Mouse (Mus musculus): ENCODE measurements around the gene Lpar2. TPM values are rescaled to one million over a fixed set of nuclear protein-coding genes. Genes with fewer than 3 reads are reported as not detected.
A peak's percentile ranks its signal among the peaks of the same experiment; 100 is the strongest.

Lpar2 gene
- total RNA-seq (2021): under 1 TPM; 0.37 to 0.57 TPM

DNA sequence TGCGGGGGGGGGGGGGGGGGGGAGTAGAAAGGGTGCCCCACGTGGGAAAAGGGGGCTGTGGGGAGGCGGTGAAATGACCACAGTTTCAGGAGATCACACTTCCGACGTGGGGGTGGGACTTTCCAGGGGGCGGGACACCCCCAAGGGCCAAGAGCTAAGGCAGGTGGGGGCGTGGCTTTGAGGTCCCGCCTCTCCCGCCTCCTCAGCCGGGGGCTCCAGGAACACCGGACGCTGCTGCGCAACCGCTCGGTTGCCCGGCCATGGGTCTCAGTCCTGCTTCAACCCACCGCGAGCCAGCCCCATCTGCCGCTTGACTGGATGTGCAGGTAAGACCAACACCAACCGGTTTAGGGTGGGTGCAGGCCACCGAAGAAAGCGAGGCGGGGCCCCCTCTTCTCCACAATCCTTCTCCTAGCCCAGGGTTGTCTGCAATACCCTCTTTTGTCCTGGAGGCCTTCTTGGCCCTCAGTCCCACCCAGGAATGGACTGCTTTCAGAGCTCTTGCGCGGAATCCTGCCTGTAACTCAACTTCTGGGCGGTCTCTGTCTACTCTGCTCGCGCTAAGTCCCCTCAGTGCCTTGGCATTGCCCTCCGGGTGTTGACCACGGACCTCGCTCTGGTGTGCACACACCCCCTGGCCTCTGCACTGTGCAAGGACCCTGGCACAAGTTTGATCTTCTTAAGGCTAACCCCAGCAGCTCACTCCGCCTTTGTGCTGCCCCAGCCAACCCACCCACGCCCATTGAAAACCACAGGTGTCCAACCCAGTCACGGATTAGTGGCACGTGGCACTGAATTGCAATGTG is at the start of gene Lpar2:
TSS of gene Lpar2 (plus strand) at position 44 of the 806 bp plus-strand sequence.
- intact Hi-C loops (cut with DNase I): no loop called here
- peak in 1 of 2 experiments; percentile 28 for DNase-seq (ENCODE audit: low spot score in 2 of 2)

DNA sequence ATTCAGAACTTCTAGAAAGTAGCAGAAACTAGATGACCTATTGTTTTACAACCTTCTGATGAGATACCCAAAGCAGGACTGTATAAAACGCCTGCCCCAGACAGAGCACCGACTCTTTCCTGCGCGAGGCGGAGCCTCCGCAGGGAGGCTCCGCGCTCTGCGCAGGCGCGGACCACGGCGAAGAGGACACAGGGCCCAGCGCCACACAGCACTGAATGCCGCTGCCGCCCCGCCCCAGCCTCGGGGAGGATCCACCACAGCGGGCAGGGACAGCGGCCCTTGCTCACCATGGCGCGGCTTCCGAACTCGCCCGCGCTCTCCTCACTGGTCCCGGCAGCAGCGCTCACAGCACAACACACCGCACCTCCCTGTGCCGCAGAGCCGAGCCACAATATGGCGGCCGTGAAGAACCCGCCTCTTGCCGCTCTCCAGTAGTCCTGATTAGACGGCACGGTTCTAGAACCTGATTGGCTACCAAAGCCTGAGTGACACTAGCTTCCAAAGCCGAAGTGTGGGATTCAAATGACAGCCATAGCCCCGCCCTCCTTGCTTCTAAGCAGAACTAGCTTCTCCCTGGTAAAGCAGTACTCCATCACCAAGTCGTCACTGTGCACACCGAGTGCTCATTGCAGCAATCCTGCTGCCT is 47.6 kb upstream of the Lpar2 start, which contains the start of gene Gm20422:
TSS of gene Gm20422 (minus strand) at position 384 of the 646 bp plus-strand sequence.
- intact Hi-C loops (cut with DNase I): no loop called here
- peak; percentile 91 for DNase-seq (ENCODE audit: low spot score in 2 of 2)

DNA sequence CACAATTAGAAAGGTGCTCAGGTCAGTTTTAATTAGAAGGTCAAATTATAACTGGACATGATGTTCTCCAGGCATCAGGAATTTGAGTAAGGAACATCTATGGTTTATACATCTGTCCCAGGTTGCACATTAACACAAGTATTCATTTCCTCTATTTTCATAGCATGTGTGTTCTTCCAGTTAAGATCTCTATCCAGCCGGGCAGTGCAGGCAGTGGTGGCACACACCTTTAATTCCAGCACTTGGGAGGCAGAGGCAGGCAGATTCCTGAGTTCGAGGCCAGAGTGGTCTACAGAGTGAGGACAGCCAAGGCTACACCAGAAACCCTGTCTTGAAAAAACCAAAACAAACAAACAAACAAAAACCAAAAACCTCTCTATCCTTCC is 47.1 kb upstream of the Lpar2 start:
- intact Hi-C loops (cut with DNase I): no loop called here
- no peak for DNase-seq (ENCODE audit: low spot score in 2 of 2)

DNA sequence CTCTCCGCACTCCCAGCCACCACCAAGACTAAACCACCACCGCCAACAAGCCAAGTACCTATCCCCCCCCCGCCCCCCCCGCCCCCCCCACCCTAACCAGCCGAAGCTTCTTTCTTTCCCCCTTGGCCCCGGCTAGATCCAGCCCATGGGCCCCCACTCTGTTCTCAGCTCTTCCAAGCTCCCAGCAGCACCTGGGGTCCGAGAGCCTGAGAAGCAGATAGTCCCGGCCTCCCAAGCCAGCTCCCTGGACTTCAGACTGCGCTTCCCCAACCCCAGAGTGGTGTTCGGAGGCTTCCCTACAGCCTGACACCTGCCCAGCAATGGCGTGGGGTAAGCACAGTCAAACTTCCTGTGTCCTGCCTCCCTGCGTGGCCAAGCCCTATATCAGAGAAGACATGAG is 45.1 kb upstream of the Lpar2 start:
- intact Hi-C loops (cut with DNase I): no loop called here
- DNase-seq (ENCODE audit: low spot score in 2 of 2): no peak

DNA sequence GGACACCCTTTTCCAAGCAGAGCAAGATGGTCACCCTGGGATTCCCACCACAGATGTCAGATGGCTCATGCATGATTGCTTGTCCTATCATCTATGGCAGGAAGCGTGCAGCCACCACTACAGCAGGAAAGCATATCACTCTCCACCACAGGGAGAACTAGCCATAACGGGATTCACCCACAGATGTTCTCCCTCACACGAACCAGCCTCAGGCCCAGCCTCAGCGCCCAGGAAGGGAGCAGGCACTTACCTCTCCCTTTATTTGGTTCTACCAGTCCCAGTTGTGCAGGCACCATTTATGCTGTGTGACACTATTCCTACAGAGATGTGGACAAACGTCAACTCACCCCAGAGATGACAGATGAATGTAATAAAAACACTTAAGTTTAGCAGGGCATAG is 33.1 kb upstream of the Lpar2 start:
- no peak for DNase-seq (ENCODE audit: low spot score in 2 of 2)
- intact Hi-C loops (cut with DNase I): no loop called here

DNA sequence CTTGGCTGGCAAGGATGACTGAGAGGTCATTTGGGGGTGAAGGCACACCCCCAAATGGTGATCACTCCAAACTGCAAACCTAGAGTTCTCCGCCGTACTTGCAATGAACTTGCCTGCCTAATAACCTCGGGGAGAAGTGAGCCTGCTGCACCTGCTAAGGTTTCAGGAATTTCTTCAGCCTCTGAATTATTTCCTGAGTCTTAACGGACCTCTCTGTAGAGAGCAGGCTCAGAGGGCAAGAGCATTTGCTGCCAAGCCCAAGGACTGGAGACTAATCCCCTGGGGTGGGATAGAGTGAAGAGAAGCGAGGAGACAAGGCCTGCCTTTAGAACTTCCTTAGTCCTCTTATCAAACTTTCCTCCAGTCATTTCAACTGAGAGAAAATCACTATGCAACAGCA is 32.5 kb upstream of the Lpar2 start:
- no peak for DNase-seq (ENCODE audit: low spot score in 2 of 2)
- intact Hi-C loops (cut with DNase I): no loop called here

DNA sequence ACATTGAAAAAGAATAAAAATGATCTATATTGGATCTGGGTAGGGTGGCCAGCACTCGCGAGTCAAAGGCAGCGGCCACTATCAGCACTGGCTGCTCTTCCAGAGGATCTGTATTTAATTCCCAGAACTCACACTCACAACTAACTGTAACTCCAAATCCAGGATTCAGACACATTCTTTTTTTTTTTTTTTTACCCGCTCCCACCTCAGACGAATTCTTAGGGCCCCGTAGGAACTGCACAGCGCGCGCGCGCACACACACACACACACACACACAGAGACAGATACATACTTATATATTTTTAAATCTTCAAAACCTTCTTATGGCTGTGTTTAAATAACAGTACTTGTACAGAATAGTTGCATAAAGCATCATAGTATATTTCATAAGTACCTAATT is 31.9 kb upstream of the Lpar2 start:
- DNase-seq (ENCODE audit: low spot score in 2 of 2): no peak
- intact Hi-C loops (cut with DNase I): no loop called here

DNA sequence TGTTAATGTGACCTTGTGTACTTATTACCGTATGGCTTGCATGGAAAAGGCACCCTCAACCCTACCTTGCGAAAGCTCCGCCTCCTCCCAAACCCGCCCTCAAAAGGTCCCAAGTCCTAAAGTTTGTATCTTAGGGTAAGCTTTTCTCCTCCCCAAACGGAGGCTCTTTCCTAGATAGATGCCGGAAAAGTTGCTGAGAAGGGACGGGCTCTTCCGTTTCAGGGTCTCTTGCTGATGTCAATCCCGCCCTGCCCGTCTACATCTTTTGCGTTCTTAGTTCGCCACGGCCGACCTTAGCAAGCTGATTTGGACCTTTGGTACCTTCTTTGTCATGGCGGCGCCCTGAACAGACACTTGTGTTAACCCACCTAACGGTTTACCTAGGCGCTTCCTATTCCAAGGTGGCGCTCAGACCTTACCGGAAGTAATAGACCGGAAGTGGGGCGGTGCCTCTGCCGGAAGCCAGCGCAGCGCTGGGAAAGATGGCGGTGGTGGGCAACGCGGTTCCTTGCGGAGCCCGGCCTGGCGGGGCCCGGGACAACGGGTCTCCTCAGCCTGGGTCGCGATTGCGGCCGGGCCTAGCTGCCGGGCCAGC is 31.4 kb upstream of the Lpar2 start, which contains the start of the genes Atp13a1 and Zfp866:
TSS of gene Atp13a1 (plus strand) at position 391 of the 595 bp plus-strand sequence.
TSS of gene Zfp866 (minus strand) at position 406 of the 595 bp plus-strand sequence.
- peak; percentile 89 to 90 for DNase-seq (ENCODE audit: low spot score in 2 of 2)
- intact Hi-C loops (cut with DNase I): no loop called here

DNA sequence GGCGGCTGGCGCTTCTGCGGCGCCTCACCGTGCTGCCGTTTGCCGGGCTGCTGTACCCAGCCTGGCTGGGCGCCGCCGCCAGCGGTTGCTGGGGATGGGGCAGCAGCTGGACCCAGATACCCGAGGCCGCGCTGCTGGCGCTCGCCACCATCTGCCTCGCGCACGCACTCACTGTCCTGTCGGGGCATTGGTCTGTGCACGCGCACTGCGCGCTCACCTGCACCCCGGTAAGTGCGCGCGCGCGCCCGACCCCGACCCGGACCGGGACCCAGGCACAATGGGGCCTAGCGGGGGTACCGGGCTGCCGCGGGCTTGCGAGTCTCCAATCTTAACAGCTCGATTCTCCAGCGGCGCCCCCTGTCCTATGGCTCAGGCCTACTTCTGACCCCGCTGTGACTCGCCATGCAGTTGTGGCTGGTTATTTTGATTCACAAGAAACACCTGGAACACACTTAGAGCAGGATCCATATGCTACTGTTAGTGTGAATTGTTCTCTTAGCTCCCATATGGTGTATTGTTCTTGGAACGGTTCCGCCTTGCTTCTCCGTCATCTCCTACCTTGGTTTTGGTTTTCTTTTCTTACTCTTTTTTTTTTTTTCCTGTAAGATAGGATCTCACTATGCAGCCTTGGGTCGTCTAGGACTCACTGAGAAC is 30.7 kb upstream of the Lpar2 start:
- DNase-seq (ENCODE audit: low spot score in 2 of 2): no peak
- intact Hi-C loops (cut with DNase I): no loop called here

DNA sequence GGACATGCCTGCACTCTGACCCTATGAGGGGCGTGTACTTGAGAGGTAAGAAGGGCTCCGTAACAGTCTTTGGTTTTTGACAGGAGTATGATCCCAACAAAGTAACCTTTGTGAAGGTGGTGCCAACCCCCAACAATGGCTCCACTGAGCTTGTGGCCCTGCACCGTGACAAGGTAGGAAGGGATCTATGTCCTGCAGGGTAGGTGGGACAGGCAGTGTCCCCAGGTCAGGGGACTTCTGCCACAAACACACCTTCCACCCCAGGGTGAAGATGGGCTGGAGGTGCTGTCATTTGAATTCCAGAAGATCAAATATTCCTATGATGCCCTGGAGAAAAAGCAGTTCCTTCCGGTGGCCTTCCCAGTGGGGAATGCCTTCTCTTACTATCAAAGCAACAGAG is 28.6 kb upstream of the Lpar2 start:
- intact Hi-C loops (cut with DNase I): no loop called here
- DNase-seq (ENCODE audit: low spot score in 2 of 2): no peak

DNA sequence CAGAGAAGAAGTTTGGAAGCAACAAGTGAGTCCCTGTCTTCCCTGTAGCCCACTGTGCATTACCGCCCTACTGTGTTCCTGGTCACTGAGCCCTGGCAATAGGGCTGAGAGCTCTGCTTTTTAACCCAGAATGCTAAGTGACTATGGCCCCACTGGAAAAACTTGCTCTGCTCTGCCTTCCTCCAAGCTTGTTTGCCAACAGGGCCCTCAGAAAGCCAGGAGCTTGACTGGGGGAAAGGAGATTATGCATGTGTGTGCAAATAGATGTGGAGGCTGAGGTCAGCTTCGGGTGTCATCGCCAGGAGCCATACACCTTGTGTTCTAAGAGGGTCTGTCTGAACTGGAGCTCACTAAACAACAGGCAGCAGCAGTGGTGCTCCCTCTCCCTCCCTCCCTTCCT is 28.1 kb upstream of the Lpar2 start:
- intact Hi-C loops (cut with DNase I): no loop called here
- DNase-seq (ENCODE audit: low spot score in 2 of 2): no peak

DNA sequence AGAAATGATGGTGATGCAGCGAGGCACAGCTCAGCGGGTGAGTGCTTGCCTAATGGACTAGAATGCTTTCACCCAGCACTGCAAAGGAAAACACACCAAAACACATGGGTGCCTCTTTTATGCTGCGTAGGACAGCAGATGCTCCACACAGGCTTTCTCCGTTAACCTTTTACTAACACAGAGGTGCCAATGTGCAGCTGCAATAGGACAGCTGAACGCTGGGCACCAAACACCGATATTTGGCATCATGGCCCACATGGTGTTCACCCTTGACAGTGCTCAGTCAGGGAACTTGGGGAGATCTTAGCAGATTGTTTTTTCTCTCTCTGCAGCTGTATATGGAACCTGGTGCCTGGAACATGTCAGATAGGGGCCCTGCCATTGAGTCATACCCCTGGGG is 27.3 kb upstream of the Lpar2 start:
- intact Hi-C loops (cut with DNase I): no loop called here
- no peak for DNase-seq (ENCODE audit: low spot score in 2 of 2)

DNA sequence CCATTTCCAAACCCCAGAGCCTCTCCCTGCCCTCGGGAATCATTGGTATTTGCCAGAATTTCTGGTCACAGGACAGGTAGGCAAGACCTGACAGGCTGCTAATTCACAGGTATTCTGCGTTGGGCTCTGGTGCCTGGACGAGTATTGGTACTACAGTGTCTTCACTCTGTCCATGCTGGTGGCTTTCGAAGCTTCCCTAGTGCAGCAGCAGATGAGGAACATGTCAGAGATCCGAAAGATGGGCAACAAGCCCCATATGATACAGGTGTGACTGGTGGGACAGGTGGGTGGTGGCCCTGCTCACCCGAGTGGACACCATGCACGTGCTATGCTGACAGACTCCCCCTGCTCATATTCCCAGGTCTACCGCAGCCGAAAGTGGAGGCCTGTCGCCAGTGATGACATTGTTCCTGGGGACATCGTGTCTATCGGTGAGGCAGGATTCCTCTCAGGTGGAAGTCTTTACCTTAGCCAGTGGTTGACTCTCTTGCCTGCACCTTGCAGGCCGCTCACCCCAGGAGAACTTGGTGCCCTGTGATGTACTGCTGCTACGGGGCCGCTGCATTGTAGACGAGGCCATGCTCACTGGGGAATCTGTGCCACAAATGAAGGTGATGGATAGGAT is 25.4 kb upstream of the Lpar2 start:
- DNase-seq (ENCODE audit: low spot score in 2 of 2): peak in 1 of 2 experiments; percentile 2

DNA sequence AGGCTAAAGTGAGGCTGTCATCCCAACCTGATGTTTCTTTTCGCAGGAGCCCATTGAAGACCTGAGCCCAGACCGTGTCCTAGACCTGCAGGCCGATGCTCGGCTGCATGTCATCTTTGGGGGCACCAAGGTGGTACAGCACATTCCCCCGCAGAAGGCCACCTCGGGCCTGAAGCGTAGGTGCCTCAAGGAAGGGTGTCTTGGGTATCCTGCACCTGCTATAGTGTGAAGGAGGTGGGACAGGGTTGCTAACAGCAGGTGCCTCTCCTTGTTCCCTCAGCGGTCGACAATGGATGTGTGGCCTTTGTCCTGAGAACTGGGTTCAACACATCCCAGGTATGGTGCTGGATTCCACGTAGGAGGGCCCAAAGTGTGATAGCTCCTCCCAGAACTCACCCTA is 24.6 kb upstream of the Lpar2 start:
- no peak for DNase-seq (ENCODE audit: low spot score in 2 of 2)
- intact Hi-C loops (cut with DNase I): no loop called here

More for the DNA sequence above, 25.4 kb upstream of the Lpar2 start:
- intact Hi-C loops (cut with DNase I): no loop called here

DNA sequence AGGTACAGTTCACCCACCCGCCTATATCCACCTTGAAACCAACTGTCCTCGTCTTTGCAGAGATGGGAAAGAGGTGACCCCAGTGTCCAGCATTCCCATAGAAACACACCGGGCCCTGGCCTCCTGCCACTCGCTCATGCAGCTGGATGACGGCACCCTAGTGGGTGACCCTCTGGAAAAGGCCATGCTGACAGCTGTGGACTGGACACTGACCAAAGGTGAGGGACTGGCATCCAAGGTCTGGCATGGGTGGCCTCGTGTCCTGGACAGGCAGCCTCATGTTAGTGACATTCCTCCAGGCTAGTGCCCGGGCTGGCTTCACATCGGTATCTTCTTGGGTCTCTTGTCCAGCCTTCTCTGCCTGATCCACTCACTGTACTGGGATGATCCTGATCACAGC is 23.0 kb upstream of the Lpar2 start:
- DNase-seq (ENCODE audit: low spot score in 2 of 2): peak; percentile 3
- intact Hi-C loops (cut with DNase I): no loop called here

DNA sequence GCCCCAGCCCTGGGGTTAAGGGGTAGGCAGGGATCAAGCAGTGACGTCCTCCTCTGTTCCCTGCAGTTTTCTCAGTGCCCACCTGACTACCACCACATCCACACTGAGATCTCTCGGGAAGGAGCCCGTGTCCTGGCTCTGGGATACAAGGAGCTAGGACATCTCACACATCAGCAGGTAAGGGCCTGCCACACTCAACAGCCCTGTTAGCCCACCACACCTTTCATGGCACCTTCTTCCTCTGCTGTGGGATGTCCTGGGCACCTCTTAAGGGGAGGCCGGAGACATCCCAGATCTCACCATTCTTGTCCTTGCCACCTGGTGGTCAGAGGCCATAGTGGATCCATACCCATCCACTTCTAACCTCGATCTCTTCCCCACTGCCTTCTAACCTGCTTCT is 22.3 kb upstream of the Lpar2 start:
- intact Hi-C loops (cut with DNase I): no loop called here
- no peak for DNase-seq (ENCODE audit: low spot score in 2 of 2)

DNA sequence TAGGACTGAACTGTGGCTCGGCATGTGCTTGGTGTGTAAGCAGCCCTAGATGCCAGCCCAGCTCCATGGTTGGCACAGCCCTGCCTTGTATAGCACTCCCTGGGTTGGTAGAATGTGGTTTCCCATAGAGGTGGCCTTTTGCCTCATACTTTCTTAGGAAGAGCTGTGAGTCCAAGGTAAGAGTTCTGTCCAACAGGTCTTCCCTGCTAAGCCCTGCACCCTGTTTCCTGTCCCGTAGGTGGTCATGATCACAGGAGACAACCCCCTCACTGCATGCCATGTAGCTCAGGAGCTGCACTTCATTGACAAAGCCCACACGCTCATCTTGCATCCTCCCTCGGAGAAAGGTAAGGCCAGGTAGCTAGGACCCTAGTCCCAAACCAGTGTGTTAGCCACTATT is 20.4 kb upstream of the Lpar2 start:
- no peak for DNase-seq (ENCODE audit: low spot score in 2 of 2)
- intact Hi-C loops (cut with DNase I): no loop called here

DNA sequence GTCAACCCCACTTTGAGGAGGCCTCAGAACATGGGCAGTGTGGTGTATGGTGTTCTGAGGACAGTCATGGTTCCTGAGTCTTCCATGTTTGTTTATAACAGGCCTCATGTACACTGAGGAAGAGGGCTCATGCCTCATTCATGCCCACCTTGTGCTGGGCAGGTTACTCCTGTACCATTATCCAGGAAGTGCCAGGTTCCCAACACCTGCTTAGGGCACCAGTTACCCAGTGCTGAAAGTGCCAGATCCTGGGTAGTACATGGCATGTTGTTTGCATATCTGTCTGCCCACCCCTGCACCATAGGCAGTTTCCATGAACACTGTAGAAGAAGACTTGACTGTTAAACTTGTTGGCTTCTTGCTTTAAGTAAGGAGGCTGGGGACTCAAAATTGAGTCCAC is 20.0 kb upstream of the Lpar2 start:
- DNase-seq (ENCODE audit: low spot score in 2 of 2): no peak
- intact Hi-C loops (cut with DNase I): no loop called here

DNA sequence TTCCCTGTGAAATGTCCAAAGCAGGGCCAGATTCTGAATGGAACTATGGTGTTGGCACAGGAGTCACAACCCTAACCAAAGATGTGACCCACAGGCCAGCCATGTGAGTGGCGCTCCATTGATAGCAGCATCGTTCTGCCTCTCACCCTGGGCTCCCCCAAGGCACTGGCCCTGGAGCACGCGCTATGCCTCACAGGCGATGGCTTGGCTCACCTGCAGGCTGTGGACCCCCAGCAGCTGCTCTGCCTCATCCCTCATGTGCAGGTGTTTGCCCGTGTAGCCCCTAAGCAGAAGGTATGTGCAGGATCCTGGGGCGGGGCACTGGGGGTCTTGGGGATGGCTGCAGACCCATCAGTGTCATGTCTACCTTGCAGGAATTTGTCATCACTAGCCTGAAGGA is 18.9 kb upstream of the Lpar2 start:
- intact Hi-C loops (cut with DNase I): no loop called here
- no peak for DNase-seq (ENCODE audit: low spot score in 2 of 2)

DNA sequence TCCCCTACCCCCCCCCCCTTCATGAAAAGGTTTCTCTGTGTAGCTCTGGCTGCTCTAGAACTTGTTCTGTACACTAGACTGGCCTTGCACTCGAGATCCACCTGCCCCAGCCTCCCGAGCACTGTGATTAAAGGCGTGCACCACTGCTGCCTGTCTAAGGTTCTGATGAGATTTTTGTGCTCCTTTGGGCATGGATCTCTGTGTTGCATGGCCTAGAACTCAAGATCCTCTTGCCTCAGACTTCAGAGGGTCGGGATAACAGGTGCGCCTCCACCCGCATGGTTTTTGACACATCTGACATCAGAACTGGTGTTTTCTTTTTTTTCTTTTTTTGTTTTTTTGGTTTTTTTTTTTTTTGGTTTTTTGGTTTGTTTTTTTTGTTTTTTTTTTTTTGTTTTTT is 17.7 kb upstream of the Lpar2 start:
- intact Hi-C loops (cut with DNase I): no loop called here
- no peak for DNase-seq (ENCODE audit: low spot score in 2 of 2)

Measured in left cerebral cortex, postnatal 36 days (tissue).